Mouse (Mus musculus) forebrain, embryonic 16.5 days (tissue): Measurements from ENCODE around the gene Rara. TPM values are rescaled to one million over a fixed set of nuclear protein-coding genes. Genes with fewer than 3 reads are reported as not detected.

ENCODE experiments used
- ATAC-seq: fragments of 200-750 bp; cut with Nextera tagmentation; 2 replicates; pipeline ENCODE4 v1.8.0; 2017; ENCODE audit warnings: mild to moderate bottlenecking, moderate library complexity
- H3K27ac ChIP-seq: fragments of 300-500 bp; sonication (generic); 2 replicates; pipeline ENCODE4 v1.5.1; 2014; ENCODE audit warnings: low read length, control low read depth
- H3K27me3 ChIP-seq: fragments of 300-500 bp; sonication (generic); replicated peaks from 2 replicates; pipeline ENCODE4 v1.6.1; 2014; ENCODE audit warnings: low read length; ENCODE audit not compliant: control insufficient read depth, insufficient read depth
- H3K36me3 ChIP-seq: fragments of 300-500 bp; sonication (generic); 2 replicates; pipeline ENCODE4 v1.6.1; 2014; ENCODE audit not compliant: control insufficient read depth, insufficient read depth
- H3K4me1 ChIP-seq: fragments of 300-500 bp; sonication (generic); replicated peaks from 2 replicates; pipeline ENCODE4 v1.6.1; 2014; ENCODE audit warnings: low read length; ENCODE audit not compliant: control insufficient read depth, insufficient read depth
- H3K4me2 ChIP-seq: fragments of 300-500 bp; sonication (generic); 2 replicates; pipeline ENCODE4 v1.6.1; 2014; ENCODE audit warnings: mild to moderate bottlenecking, low read length, control low read depth
- H3K4me3 ChIP-seq: fragments of 300-500 bp; sonication (generic); replicated peaks from 2 replicates; pipeline ENCODE4 v1.5.1; 2014; ENCODE audit warnings: mild to moderate bottlenecking, low read length, control low read depth
- H3K9ac ChIP-seq: fragments of 300-500 bp; sonication (generic); replicated peaks from 2 replicates; pipeline ENCODE4 v1.6.1; 2014; ENCODE audit warnings: low read depth, low read length, control low read depth
- H3K9me3 ChIP-seq: fragments of 300-500 bp; sonication (generic); 2 replicates; pipeline ENCODE4 v1.6.1; 2016; ENCODE audit warnings: low read length; ENCODE audit not compliant: control insufficient read depth
- whole genome bisulfite sequencing: fragments of 180-500 bp; shearing (Covaris S2); extraction: QIAGEN DNeasy Blood & Tissue Kit; methylation state at CpG from one replicate; pipeline ENCODE4 v1.1.7; 2014; 5-methylcytosine and 5-hydroxymethylcytosine counted together
- polyA plus RNA-seq: library from polyadenylated mRNA; unstranded; fragments of >200 nt; fragmentation: Nextera tagmentation; extraction: Ambion mirVana; gene quantifications from 2 replicates; pipeline ENCODE4 v1.2.1, GENCODE M21; 2015

Rara gene
- polyA plus RNA-seq, 1 experiment from 2014 or later = 9.5 TPM

DNA sequence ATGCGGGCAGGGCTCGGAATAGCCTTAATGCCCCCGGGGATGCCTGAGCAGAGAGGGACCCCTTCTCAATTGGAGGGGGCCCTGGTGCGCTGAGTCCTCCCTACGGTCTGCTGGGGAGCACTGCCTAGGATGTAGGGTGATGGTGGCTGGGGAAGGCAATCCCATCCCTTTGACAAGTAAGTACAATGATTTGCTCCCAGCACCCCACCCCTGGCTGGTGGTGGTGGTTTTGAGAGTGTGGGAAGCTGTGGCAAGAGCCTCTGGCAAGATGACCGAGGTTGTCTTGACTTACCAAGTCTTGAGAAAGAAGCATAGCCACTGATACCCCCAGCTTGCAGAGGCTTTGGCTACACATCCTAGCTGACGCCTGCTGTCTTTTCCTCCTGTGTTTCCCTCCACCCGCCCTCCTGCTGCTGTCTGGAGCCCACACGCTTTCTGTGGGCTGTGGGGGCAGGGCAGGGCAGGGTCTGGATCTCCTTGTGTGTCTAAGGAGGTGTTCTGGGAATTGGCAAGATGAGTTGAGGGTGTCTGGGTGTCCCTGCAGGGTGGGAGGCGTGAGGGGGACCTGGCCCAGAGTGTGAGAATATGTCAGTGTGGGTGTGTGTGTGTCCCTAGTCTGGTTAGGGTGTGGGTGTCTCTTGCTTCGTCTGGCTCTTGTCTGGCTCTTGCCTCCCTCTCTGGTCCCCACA, 12.5 kb downstream of the Rara start:
- Histone ChIP-seq H3K9me3 (no peaks in the 10 kb centered on the region), H3K36me3 (no peaks in the 10 kb centered on the region), H3K4me1 (peaks cover 79% of the 10 kb centered on the region), H3K27me3 (peaks cover 9% of the 10 kb centered on the region; the same call in 1 of the 2 replicates), H3K4me2 (no peak overlapping the region), H3K27ac (no peak overlapping the region), H3K4me3 (no peak overlapping the region), H3K9ac (no peak overlapping the region)
- WGBS = 51% methylated on average over 11 of the region's 11 CpGs
- no peak for ATAC-seq

DNA sequence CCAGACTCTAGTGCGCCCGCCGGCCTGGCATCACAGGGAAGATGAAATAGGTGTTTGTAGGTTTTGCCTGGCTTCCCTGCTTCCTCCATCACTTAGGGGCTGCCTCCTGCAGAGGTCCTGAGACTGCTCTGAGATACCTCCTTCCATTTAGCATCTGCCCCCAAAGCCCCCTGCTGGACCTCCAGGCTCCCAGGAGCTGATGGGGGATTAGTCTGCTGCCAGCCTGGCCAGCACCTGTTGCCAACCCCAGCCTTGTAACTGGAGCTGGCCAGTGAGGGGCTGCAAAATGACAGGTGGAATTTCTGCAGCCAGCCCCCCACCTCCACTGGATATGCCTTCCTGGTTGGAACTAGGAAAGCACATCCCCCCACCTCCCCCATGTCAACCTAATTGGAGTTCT, 13.2 kb downstream of the Rara start:
- no peak for ATAC-seq

DNA sequence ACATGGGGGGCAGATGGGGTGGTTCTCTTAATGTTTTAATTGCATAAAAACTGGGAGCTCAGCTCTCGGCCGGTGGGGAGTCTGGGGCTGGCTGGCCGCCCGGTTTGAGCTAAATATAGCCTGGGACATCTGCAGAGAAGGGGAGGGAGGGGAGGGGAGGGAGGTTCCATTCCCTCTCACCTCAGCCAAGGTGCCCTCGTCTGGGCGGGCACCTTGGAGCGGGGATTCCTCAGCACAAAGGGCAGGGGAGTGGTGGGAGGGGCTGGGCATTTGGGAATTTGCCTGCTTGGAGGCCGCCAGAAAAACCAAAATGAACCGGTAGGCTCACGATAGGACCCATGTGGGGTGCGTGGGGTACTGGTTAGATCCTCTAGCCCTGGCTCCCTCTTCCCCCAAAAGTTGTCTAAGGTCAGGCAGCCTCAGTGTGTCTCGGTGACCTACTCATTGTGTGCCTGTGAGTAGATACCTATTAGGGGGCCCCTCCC, 13.8 kb downstream of the Rara start:
- Histone ChIP-seq H3K36me3 (no peaks in the 10 kb centered on the region), H3K4me1 (peaks cover 73% of the 10 kb centered on the region), H3K9me3 (no peaks in the 10 kb centered on the region), H3K4me2 (peak overlapping the region; percentile 90), H3K9ac (peak overlapping the region; percentile 65), H3K4me3 (peak overlapping the region; percentile 54), H3K27ac (peak overlapping the region; percentile 86), H3K27me3 (no peaks in the 10 kb centered on the region)
- WGBS = 2% methylated on average over 12 of the region's 12 CpGs
- 0 out of 2 replicates have a peak, but pooled peaks have one; percentile 1 for ATAC-seq

More for the DNA sequence above, 13.2 kb downstream of the Rara start:
- peak overlapping the region; percentile 86 for H3K27ac ChIP-seq
- peaks cover 79% of the 10 kb centered on the region for H3K4me1 ChIP-seq
- no peak overlapping the region for H3K9ac ChIP-seq
- peaks cover 6% of the 10 kb centered on the region; the same call in 1 of the 2 replicates for H3K27me3 ChIP-seq
- WGBS = 26% methylated on average over 3 of the region's 3 CpGs
- no peak overlapping the region; the same call in 1 of the 2 replicates for H3K4me3 ChIP-seq
- H3K36me3 ChIP-seq = no peaks in the 10 kb centered on the region
- H3K9me3 ChIP-seq = no peaks in the 10 kb centered on the region
- H3K4me2 ChIP-seq = peak overlapping the region; percentile 90

DNA sequence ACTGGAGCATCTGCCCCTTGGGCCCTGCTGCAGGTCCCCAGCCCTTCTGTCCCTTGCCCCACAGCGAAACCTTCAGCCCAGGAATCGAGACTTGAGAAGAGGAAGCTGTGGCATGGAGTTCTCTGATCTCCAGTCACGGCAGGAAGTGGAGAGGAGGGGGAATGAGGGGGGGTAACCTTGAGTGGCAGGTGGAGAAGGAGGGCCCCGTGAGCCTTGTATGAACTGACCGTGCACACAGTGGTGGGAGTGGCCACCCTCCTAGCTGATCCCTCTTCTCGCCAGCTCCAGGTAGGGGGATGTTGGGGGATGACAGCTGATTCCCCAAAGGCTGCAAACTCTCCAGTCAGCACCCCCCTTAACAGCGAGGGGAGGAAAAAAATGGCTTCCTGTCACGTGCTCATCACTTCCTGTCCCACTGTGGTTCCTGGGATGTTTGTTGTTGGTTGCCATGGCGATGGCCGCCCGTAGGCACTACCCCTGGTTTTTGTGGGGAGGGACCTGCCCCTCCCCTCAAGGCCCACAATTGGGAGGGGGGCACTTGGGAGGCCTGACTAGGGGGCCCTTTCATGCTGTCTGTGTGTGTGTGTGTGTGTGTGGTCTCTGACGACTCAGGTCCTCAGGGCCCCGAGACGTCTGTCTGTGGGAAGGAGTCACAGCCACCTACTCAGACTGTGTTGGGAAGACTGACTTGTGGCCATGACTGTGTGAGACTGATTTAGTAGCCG, 14.4 kb downstream of the Rara start:
- WGBS = 1% methylated on average over 15 of the region's 15 CpGs

DNA sequence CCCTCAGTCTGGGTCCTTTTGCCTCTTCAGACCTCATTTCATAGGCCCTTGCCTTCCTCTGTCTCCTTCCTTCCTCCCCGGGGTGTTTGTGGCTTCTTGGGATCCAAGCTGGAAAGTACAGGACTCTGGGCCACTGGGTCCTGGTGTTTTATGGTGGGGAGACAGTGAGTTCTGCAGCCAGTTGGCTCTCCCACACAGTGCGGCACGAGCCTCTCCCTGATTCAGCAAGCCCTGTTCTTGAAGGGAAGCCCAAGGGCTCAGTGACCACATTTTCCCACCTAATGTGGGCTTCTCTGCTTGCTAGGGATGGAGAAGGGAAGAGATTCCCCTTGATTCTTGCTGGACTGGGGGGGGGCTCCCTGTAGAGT, 14.9 kb downstream of the Rara start:
- Histone ChIP-seq H3K4me1 (peaks cover 64% of the 10 kb centered on the region), H3K27ac (peak overlapping the region; percentile 86), H3K36me3 (no peaks in the 10 kb centered on the region), H3K27me3 (no peaks in the 10 kb centered on the region), H3K4me2 (peak overlapping the region; percentile 90), H3K4me3 (peak overlapping the region; percentile 54), H3K9me3 (no peaks in the 10 kb centered on the region), H3K9ac (peak overlapping the region; percentile 65; the same call in 1 of the 2 replicates)
- ATAC-seq = no peak
- 60% methylated on average over 3 of the region's 3 CpGs for WGBS

More for the DNA sequence above, 14.4 kb downstream of the Rara start:
- Histone ChIP-seq H3K4me2 (peak overlapping the region; percentile 90), H3K36me3 (no peaks in the 10 kb centered on the region), H3K27me3 (no peaks in the 10 kb centered on the region), H3K4me1 (peaks cover 67% of the 10 kb centered on the region), H3K9ac (peak overlapping the region; percentile 65), H3K27ac (peak overlapping the region; percentile 86), H3K9me3 (no peaks in the 10 kb centered on the region), H3K4me3 (peak overlapping the region; percentile 54)
- peak; percentile 57 for ATAC-seq

DNA sequence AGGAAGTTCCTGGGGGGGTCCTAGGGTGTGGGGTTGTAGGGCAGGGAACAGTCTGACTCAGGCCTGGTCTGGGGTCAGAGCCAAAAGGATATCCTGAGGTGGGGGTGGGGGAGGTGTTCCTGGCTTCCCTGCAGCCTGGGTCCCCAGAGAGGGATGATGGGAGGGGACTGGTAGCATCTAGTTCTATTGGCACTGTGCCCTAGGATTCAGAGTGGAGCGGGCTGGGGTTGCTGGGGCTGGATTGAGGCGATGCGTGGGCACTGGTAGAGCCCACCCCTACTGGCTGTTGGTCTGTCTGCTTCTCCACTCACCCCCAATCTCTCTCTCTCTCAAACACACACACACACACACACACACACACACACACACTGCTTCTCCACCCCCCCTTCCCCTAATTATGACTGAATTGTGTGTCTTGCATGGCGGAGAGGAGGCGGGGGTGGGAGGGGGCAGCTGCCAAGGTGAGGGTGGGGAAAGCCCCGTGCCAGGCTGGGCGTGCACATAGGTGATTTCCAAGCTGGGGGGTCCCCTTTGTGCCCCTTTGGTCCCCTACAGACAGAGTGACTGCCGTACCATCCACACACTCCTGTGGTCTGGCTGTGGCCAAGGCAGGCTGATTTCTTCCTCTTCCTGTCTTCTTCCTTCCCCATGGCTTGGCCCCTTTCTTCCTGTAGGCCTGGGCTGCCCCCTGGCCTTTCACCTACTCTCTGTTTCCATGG, 15.5 kb downstream of the Rara start:
- no peaks in the 10 kb centered on the region for H3K9me3 ChIP-seq
- H3K27ac ChIP-seq = peak overlapping the region; percentile 86
- H3K9ac ChIP-seq = no peak overlapping the region
- ATAC-seq = no peak
- H3K36me3 ChIP-seq = no peaks in the 10 kb centered on the region
- no peak overlapping the region for H3K4me3 ChIP-seq
- no peaks in the 10 kb centered on the region for H3K27me3 ChIP-seq
- no peak overlapping the region for H3K4me2 ChIP-seq
- 46% methylated on average over 8 of the region's 8 CpGs for WGBS
- peaks cover 58% of the 10 kb centered on the region for H3K4me1 ChIP-seq

DNA sequence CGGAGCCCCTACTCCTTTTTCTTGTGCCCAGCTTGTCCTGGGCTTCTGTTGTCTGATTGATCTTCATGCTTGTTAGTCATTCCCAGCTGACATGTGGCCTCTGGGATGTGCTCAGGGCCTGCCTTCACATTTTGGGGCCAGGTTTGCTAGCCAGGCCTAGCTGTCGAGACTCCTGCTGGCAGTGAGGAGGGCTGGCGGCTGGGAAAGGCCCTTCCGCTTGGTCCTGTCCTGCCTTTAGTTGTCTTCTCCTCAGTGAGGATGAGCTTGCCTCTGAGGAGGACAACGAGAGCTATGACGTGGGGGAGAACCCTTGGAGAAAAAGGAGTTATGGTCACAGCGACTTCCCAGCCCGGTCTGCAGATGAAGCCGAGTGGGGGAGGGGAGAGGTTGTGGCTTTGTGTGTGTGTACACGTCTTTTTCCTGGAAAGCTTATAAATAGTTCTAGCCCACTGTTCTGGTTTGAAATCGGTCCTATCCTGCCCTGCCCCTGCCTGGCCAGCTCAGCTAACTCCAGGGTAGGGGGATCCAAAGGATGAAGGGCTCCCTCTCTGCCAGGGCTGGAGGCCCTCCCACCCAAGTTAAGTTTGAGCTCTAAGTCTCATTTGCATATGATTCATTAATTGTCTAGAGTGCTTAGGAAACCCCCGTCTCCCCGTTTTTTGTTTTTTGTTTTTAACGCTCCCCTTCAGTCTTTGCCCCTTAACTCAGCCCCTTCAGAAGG, 16.3 kb downstream of the Rara start:
- Histone ChIP-seq H3K9me3 (no peaks in the 10 kb centered on the region), H3K27me3 (no peaks in the 10 kb centered on the region), H3K4me2 (no peak overlapping the region), H3K4me3 (no peak overlapping the region), H3K9ac (no peak overlapping the region), H3K27ac (peak overlapping the region; percentile 26; the same call in 1 of the 2 replicates), H3K4me1 (peaks cover 52% of the 10 kb centered on the region), H3K36me3 (no peaks in the 10 kb centered on the region)
- WGBS = 32% methylated on average over 14 of the region's 14 CpGs
- ATAC-seq = no peak

DNA sequence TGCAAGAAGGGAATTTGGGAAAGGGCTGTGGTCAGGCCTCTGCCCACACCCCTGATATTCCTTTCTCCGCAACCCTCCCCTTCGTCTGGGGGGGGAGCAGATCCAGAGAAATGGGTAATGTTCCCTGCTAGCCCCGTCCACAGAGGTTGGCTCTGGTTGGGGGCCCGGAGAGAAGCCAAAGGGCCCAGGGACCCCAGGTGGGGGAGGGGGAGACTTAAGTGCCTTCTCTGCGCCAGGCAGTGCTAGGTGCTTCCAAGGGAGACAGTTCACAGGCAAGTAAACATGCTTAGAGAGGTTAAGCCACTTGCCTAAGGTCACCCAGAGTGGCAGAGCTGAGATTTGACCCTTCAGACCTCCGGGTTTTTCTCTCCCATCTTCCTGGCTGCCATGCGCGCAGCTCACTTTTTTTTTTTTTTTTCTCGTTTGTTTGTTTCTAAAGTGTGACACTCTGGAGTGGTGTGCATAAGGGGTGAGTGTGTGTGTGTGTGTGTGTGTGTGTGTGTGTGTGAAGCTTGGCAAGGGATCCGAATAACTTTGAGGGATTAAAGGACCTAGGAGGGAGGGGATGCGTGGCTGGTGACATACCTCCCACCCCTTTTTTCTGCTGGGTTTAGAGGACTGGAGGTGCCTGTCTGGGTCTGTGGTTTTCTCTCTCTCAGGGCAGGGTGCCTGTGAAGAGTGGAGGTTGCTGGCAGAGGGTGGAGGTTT, 17.4 kb downstream of the Rara start:
- H3K9me3 ChIP-seq = no peaks in the 10 kb centered on the region
- no peak overlapping the region for H3K4me3 ChIP-seq
- ATAC-seq = no peak

More for the DNA sequence above, 17.4 kb downstream of the Rara start:
- H3K9ac ChIP-seq = 0 out of 2 replicates have a peak overlapping the region, but pooled peaks have one; percentile 10
- no peak overlapping the region for H3K4me2 ChIP-seq
- H3K27me3 ChIP-seq = no peaks in the 10 kb centered on the region
- no peak overlapping the region for H3K27ac ChIP-seq
- WGBS = 28% methylated on average over 11 of the region's 11 CpGs
- H3K4me1 ChIP-seq = peaks cover 49% of the 10 kb centered on the region
- H3K36me3 ChIP-seq = no peaks in the 10 kb centered on the region
